Mouse (Mus musculus) cortical plate, adult 2 months (tissue): ENCODE results near the gene Cadm4. TPM values are rescaled to one million over a fixed set of nuclear protein-coding genes. Genes with fewer than 3 reads are reported as not detected.

Experiments
- H3K27ac ChIP-seq: fragments of 200-500 bp; 2 replicates; pipeline ENCODE4 v1.5.1; 2012; ENCODE audit warnings: low read length, control low read depth, inconsistent platforms; ENCODE audit not compliant: insufficient read depth
- H3K4me1 ChIP-seq: fragments of 200-500 bp; 2 replicates; pipeline ENCODE4 v1.6.1; 2011; ENCODE audit warnings: low read length; ENCODE audit not compliant: control insufficient read depth, insufficient read depth
- H3K4me3 ChIP-seq: fragments of 200-500 bp; 2 replicates; pipeline ENCODE4 v1.5.1; 2011; ENCODE audit warnings: mild to moderate bottlenecking, low read length, control low read depth; ENCODE audit not compliant: insufficient read depth
- CTCF ChIP-seq: fragments of 200-500 bp; IDR thresholded peaks from 2 replicates; pipeline ENCODE4 v1.5.1; 2011; ENCODE audit warnings: mild to moderate bottlenecking, control low read depth, low read length; ENCODE audit not compliant: insufficient read depth; ENCODE audit errors: extremely low read depth
- POLR2A ChIP-seq: fragments of 200-500 bp; IDR thresholded peaks from 2 replicates; pipeline ENCODE4 v1.6.1; 2011; ENCODE audit warnings: mild to moderate bottlenecking, low read length, control low read depth; ENCODE audit not compliant: insufficient read depth; ENCODE audit errors: extremely low read depth
- polyA plus RNA-seq: library from polyadenylated mRNA; depleted of rRNA; stranded (reverse); fragments of >200 nt; gene quantifications from 2 replicates; pipeline ENCODE4 v1.2.3, GENCODE M21; 2012

Cadm4 gene
- polyA plus RNA-seq, 1 experiment, result 234 TPM

DNA sequence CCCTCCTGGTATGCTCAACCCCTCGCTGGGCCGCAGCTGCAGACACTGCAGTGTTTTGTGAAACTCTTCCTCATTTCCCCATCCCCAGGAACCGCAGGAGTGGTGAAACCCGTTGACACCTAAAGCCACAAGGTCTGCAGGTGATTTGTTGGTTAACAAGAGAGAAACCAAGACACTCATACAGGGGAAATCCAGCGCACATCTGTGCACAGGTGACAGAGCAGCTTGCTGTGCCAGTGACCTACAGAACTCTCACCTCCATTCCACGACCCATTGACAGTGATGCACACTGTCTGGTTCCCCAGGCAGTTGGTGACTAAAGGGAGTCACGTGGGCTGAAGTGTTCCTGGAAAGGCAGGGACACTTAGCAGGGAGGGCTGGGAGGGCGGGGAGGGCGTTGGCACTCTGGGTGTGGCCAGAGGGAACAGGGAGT, 31.2 kb upstream of the Cadm4 start:
- no peak for TF ChIP-seq CTCF
- no peak for TF ChIP-seq POLR2A
- no peak overlapping the region for H3K27ac ChIP-seq
- peaks cover 14% of the 10 kb centered on the region for H3K4me1 ChIP-seq
- H3K4me3 ChIP-seq, result no peak overlapping the region

DNA sequence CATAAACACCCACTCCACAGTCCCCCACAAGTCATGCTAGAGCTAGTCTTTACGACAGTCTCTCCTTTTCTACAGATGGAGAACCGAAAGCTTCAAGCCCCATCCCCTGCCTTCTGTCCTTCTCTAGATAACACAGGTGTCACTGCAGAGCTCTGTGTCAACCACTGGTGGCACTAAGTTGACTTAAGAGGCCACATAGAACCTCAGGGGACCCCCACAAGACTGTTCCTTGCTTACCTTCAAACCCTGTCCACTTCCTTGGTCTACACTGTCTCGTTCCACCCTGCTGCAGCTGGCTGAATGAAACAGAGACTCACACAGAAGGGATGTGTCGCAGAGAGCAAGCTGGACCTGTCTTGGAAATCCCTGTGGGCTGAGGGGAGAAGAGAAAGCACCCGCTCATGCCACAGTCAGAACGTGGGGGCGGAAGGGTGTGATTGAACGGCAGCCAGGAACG, 29.9 kb upstream of the Cadm4 start, which contains the start of gene Irgc1:
Irgc1 (minus strand) TSS at position 443 of the 457 bp plus-strand sequence.
- no peak for TF ChIP-seq CTCF
- no peak for TF ChIP-seq POLR2A
- Histone ChIP-seq H3K4me1 (peaks cover 12% of the 10 kb centered on the region), H3K4me3 (no peak within 1 kb of the TSS), H3K27ac (no peak within 1 kb of the TSS)

DNA sequence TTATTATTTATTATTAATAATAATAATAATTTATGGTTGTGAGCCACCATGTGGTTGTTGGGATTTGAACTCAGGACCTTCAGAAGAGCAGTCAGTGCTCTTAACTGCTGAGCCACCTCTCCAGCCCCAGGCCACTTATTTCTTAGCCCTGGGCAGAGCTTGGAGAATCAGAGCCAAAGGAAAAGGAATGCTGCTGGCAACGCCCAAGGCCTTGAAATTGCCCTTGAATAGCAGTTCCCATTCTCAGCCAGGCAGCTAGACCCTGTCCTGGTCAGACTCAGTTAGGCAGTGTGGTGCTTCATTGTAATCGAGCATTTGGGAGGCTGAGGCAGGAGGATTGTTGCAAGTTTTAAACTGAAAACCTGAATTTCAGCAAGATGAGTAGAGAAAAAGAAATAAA, 27.6 kb upstream of the Cadm4 start:
- TF ChIP-seq CTCF (no peak), POLR2A (no peak)
- no peak overlapping the region for H3K4me3 ChIP-seq
- no peak overlapping the region for H3K27ac ChIP-seq
- peaks cover 3% of the 10 kb centered on the region for H3K4me1 ChIP-seq

DNA sequence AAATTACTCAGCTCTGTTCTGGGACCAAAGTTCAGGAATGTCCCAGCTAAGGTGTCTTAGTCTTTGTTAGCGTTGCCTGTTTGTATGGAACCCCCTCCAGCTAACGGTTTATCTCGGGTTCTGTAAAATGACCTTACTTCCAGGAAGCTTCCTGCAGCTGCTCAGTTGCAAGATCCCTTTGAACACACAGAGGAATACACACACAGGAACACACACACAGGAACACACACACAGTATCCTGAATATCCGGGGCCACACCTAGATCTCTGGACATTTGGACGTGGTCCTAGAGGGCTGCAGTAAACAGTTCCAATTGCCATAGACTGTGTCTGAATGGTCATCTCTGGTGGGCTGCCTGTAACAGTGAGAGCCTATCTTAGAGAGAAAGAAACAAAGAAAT, 26.1 kb upstream of the Cadm4 start:
- no peak for TF ChIP-seq POLR2A
- TF ChIP-seq CTCF, result no peak
- peaks cover 2% of the 10 kb centered on the region for H3K4me1 ChIP-seq
- no peak overlapping the region for H3K27ac ChIP-seq
- no peak overlapping the region for H3K4me3 ChIP-seq

DNA sequence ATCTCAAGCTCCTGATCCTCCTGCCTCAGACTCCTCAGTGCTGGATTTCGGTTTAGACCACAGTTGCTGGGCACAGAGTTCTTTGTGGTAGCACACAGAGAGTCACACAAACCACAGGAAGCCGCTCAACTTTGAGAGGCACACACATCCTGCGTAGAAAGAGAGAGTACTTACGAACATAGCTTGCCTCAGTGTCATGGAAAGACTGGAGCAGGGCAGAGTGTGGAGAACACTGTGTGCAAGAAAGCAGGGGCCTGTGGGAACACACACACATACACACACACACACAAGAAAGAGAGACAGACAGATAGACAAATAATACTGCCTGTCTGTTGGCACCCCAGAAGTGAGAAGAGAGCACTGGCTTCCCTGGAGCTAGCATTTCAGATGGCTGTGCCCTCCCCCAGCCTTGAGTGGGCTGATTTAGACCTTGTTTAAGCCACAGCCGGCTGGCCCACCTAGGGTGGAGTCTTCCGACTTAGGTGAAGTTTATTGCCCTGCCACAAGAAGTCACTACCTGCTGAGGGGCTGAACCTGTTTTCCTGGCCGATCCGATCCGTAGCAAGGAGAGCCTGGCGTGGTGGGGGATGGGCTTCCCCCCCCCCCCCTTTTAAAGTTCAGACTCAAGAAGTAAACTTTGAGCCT, 24.0 kb upstream of the Cadm4 start:
- no peaks in the 10 kb centered on the region for H3K4me1 ChIP-seq
- TF ChIP-seq POLR2A (no peak), CTCF (no peak)
- no peak overlapping the region for H3K4me3 ChIP-seq
- H3K27ac ChIP-seq, result no peak overlapping the region

DNA sequence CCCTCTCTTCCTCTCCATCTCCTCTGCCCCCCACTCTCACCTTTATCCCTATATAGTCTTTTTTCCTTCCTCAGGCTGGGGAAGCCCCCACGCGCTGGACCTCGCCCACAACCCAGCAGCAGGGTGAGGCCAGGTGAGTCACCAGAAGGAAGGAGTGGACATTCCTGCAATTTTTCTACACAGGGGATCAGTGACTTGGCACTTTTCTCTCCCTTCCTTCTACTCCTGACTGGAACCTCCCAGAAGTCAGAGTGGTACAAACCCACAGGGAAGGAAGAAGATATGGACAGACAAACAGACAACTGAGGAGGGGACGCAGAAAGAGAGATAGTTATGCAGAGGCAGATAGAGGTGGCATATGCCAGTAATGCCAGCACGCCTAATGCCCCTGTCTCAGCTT, 22.4 kb upstream of the Cadm4 start:
- TF ChIP-seq CTCF (no peak), POLR2A (no peak)
- Histone ChIP-seq H3K27ac (no peak overlapping the region), H3K4me1 (no peaks in the 10 kb centered on the region), H3K4me3 (no peak overlapping the region)

DNA sequence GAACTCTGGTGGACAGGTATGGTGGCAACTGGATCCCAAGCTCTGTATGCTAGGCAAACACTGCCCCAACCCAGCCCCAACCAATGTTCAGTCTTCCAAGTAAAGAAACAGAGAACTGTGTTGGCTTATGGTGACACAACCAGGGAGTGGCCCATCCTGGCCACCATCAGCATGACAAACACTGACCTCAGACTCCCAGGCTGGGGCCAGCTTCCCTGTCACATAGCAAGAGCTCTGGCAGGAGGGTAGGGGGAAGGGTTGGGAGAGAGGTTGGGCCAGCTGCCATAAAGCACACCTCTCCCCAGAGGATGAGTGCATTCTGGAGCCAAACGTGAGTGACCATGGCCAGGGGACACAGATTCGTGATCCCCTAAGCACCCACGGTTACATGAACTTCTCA, 22.0 kb upstream of the Cadm4 start:
- no peaks in the 10 kb centered on the region for H3K4me1 ChIP-seq

DNA sequence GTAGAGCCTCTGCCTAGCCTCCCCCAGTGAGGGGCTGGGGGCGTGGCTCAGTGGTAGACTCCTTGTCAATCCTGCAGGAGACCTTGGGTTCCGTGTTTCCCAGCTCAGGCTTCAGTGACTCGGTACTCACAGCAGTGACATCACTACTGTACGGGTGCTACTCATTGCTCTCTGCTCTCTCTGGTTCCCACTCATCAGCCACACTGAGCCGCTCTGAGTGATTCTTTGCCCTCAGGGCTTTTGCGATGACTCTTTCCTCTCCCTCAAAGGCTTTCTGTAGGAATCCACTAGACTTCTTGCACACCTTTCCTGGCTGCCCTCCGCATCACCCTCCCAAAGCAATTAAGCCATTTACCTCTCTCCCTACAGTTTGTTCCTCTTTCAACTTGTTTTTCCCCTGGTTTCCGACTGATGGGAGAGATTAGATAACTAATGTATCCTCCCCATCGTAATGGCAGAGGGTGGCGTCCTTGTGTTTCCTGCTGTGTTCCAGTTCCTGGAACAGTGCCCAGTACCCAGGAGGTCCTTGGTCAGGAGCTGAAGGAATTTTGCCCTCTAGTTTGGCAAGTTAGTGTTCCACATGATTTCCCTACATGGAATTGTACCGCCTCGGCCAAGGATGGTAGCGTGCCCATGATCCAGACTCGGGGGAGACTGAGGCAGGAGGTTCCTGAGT, 20.3 kb upstream of the Cadm4 start:
- Histone ChIP-seq H3K4me1 (no peaks in the 10 kb centered on the region), H3K4me3 (no peak overlapping the region), H3K27ac (no peak overlapping the region)
- TF ChIP-seq POLR2A (no peak), CTCF (no peak)

More for the DNA sequence above, 22.0 kb upstream of the Cadm4 start:
- H3K4me3 ChIP-seq, result no peak overlapping the region
- TF ChIP-seq CTCF (no peak), POLR2A (no peak)
- no peak overlapping the region for H3K27ac ChIP-seq

DNA sequence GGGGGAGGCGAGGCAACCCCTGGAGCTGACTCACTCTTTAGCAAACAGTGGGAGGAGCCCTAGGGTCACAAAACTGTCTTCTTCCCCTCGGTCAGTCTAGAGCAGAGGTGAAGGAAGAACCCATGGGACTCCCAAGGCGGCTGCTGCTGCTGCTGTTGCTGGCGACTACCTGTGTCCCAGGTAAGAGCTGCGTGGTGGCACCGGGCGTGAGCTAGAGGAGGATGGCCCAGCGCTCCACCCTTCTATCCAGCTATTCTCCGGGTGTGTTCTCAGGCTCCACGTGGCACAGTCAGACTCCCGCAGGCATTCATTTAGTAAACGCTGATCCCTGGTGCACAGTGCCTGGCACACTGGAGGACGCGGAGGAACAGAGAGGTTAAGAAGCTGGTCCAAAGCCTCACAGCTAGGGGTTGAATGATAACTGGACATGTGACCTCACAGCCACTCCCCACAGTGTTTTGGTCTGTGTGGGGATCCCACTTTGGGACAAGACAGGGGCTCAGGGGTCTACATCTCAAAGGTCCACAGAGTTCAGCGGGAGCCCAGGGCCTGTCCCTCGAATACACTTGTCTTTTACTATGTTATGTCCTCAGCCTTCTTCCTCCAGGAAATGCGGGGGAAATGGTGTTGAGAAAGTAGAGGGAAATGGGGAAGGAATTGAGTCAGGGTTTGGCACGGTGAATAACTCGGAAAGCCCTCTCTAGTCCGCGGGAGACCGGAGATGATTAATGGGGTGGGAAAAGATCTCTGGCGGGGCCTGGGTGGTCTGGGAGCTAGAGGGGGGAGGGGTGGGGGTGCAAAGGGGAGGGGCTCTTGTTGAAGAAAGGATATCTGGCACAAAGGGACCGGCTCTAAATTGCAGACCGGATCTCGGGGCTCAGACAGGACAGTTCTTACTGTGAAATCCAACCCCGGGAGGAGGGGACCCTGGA, 19.2 kb upstream of the Cadm4 start, which contains the start of gene Plaur:
Plaur (plus strand) TSS at position 97 of the 932 bp plus-strand sequence.
- Histone ChIP-seq H3K27ac (no peak within 1 kb of the TSS), H3K4me3 (no peak within 1 kb of the TSS), H3K4me1 (no peaks in the 10 kb centered on the region)
- TF ChIP-seq CTCF (no peak), POLR2A (no peak)

DNA sequence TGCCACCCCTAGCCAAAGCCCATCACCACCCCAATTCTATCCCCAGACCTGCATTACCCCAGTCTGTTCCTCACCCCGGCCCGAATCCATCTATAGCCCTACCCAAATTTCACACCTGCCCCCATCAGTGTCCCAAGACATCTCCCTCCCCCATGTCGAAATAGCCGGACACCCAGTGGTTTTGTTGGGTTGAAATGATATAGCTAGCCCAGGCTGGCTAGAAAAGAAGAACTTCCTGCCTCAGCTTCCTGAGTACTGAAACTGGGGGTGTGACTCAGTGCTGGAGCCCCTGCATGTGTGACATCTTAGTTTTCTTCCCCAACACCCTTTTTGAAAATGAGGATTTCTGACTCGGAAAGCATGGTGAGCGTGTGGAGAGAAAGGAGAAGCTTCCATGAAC, 15.0 kb upstream of the Cadm4 start:
- TF ChIP-seq CTCF (no peak), POLR2A (no peak)
- Histone ChIP-seq H3K4me1 (no peaks in the 10 kb centered on the region), H3K4me3 (no peak overlapping the region), H3K27ac (no peak overlapping the region)
